Mouse (Mus musculus) forebrain, embryonic 15.5 days (tissue): ENCODE data around the gene Sema4c. TPM values are rescaled to one million over a fixed set of nuclear protein-coding genes. Genes with fewer than 3 reads are reported as not detected.

Experiments used
- ATAC-seq: fragments of 200-750 bp; cut with Nextera tagmentation; replicated peaks from 2 replicates; pipeline ENCODE4 v1.8.0; 2017; ENCODE audit warnings: mild to moderate bottlenecking, moderate TSS enrichment, moderate library complexity
- H3K27ac ChIP-seq: fragments of 300-500 bp; sonication (generic); replicated peaks from 2 replicates; pipeline ENCODE4 v1.5.1; 2015; ENCODE audit warnings: mild to moderate bottlenecking, inconsistent platforms
- H3K27me3 ChIP-seq: fragments of 300-500 bp; sonication (generic); 2 replicates; pipeline ENCODE4 v1.6.1; 2015; ENCODE audit warnings: inconsistent platforms
- H3K36me3 ChIP-seq: fragments of 300-500 bp; sonication (generic); 2 replicates; pipeline ENCODE4 v1.6.1; 2015; ENCODE audit warnings: mild to moderate bottlenecking, inconsistent platforms
- H3K4me1 ChIP-seq: fragments of 300-500 bp; sonication (generic); 2 replicates; pipeline ENCODE4 v1.6.1; 2015; ENCODE audit warnings: inconsistent platforms
- H3K4me2 ChIP-seq: fragments of 300-500 bp; sonication (generic); replicated peaks from 2 replicates; pipeline ENCODE4 v1.6.1; 2015; ENCODE audit warnings: mild to moderate bottlenecking, inconsistent platforms
- H3K4me3 ChIP-seq: fragments of 300-500 bp; sonication (generic); 2 replicates; pipeline ENCODE4 v1.5.1; 2015; ENCODE audit warnings: mild to moderate bottlenecking, inconsistent platforms
- H3K9ac ChIP-seq: fragments of 300-500 bp; sonication (generic); replicated peaks from 2 replicates; pipeline ENCODE4 v1.6.1; 2015; ENCODE audit warnings: mild to moderate bottlenecking, inconsistent platforms
- H3K9me3 ChIP-seq: fragments of 300-500 bp; sonication (generic); 2 replicates; pipeline ENCODE4 v1.6.1; 2016; ENCODE audit warnings: inconsistent platforms
- WGBS: fragments of 180-500 bp; shearing (Covaris S2); methylation state at CpG from one replicate; pipeline ENCODE4 v1.1.7; 2015; ENCODE audit warnings: mixed read lengths; 5-methylcytosine and 5-hydroxymethylcytosine counted together
- polyA plus RNA-seq: library from polyadenylated mRNA; unstranded; fragments of >200 nt; fragmentation: Nextera tagmentation; extraction: Ambion mirVana; gene quantifications from 2 replicates; pipeline ENCODE4 v1.2.1, GENCODE M21; 2015

The Sema4c gene
- polyA plus RNA-seq, 1 experiment from 2014 or later: 38.6 TPM

- no peak overlapping the region for H3K9ac ChIP-seq
- 80% methylated on average over 5 of the region's 5 CpGs for WGBS
- ATAC-seq: no peak
- no peaks in the 10 kb centered on the region for H3K27me3 ChIP-seq
- no peak overlapping the region for H3K4me2 ChIP-seq
- H3K36me3 ChIP-seq: no peaks in the 10 kb centered on the region
- H3K4me3 ChIP-seq: no peak overlapping the region
- no peak overlapping the region for H3K27ac ChIP-seq
- H3K9me3 ChIP-seq: no peaks in the 10 kb centered on the region
- 0 out of 2 replicates have a peak, but pooled peaks cover 6% of the 10 kb centered on the region for H3K4me1 ChIP-seq
Observed at GRCm38 (mm10) chr1:36574196-36574955, 16.2 kb upstream of the Sema4c start.

GRCm38 (mm10) chr1:36573524-36573923, 15.4 kb upstream of the Sema4c start:
- WGBS: 88% methylated on average over 8 of the region's 8 CpGs
- H3K4me1 ChIP-seq: 0 out of 2 replicates have a peak, but pooled peaks cover 6% of the 10 kb centered on the region
- no peak overlapping the region for H3K9ac ChIP-seq
- no peak overlapping the region for H3K4me3 ChIP-seq
- H3K27me3 ChIP-seq: no peaks in the 10 kb centered on the region
- H3K36me3 ChIP-seq: no peaks in the 10 kb centered on the region
- no peak for ATAC-seq
- H3K9me3 ChIP-seq: no peaks in the 10 kb centered on the region
- no peak overlapping the region for H3K4me2 ChIP-seq
- H3K27ac ChIP-seq: no peak overlapping the region

GRCm38 (mm10) chr1:36572709-36573108, 14.6 kb upstream of the Sema4c start:
- no peak overlapping the region for H3K4me3 ChIP-seq
- no peaks in the 10 kb centered on the region for H3K9me3 ChIP-seq
- H3K9ac ChIP-seq: no peak overlapping the region
- H3K36me3 ChIP-seq: no peaks in the 10 kb centered on the region
- H3K27me3 ChIP-seq: no peaks in the 10 kb centered on the region
- no peak overlapping the region for H3K27ac ChIP-seq
- H3K4me2 ChIP-seq: no peak overlapping the region
- 79% methylated on average over 1 of the region's 1 CpGs for WGBS
- ATAC-seq: no peak
- 0 out of 2 replicates have a peak, but pooled peaks cover 6% of the 10 kb centered on the region for H3K4me1 ChIP-seq

DNA sequence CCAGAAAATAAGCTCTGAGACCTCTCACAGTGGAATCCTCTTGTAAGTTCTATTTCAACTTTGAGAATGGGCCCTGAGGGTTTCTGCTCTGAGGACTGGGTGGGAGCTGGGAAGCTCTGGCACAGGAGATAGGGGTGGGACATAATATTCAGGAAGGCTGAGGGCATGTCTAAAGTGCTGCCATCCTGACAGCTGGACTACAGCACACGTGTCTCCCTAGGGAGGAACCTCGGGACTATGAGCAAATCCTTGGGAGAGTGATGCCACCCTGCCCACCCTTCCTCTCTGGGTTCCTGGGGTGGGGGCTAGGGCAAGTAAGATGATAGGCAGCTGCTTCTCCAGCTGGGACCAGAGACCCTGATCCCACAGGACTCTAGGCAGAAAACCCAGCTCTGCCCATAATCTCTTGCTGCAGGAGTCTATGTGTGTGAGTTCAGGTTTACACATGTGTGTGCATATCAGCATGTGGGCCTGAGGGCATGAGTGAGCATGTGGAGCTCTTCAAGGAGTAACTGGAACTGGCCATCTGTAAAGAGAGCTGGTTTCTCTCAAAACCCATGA, 14.1 kb upstream of the Sema4c start:
- Histone ChIP-seq H3K4me1 (0 out of 2 replicates have a peak, but pooled peaks cover 6% of the 10 kb centered on the region), H3K27me3 (no peaks in the 10 kb centered on the region), H3K9ac (no peak overlapping the region), H3K4me2 (no peak overlapping the region), H3K27ac (no peak overlapping the region), H3K36me3 (no peaks in the 10 kb centered on the region), H3K4me3 (no peak overlapping the region), H3K9me3 (no peaks in the 10 kb centered on the region)
- ATAC-seq: no peak
- WGBS: 62% methylated on average over 2 of the region's 2 CpGs

DNA sequence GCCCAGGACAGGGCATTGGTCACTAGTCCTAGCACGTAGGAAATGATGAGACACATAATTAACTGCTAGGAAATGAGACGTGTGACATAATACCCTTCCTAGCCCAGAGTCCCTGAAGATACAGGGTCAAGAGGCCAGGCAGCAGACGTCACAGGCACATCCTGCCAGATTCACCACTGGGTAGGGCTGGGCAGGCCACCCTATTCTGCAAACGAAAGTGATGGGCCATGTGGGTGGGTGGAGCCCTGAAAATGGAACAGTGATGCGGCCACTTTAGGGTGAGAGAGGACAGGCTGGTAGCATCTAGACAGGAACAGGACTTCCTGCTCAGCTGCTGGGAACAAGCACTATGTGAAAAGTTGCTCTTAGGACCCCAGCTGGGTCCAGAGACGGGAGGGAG, 13.5 kb upstream of the Sema4c start:
- no peak overlapping the region for H3K4me2 ChIP-seq
- H3K27me3 ChIP-seq: no peaks in the 10 kb centered on the region
- H3K9ac ChIP-seq: no peak overlapping the region
- H3K27ac ChIP-seq: no peak overlapping the region
- 0 out of 2 replicates have a peak, but pooled peaks cover 6% of the 10 kb centered on the region for H3K4me1 ChIP-seq
- 68% methylated on average over 6 of the region's 6 CpGs for WGBS
- no peaks in the 10 kb centered on the region for H3K36me3 ChIP-seq
- H3K4me3 ChIP-seq: no peak overlapping the region
- no peak for ATAC-seq
- H3K9me3 ChIP-seq: no peaks in the 10 kb centered on the region

DNA sequence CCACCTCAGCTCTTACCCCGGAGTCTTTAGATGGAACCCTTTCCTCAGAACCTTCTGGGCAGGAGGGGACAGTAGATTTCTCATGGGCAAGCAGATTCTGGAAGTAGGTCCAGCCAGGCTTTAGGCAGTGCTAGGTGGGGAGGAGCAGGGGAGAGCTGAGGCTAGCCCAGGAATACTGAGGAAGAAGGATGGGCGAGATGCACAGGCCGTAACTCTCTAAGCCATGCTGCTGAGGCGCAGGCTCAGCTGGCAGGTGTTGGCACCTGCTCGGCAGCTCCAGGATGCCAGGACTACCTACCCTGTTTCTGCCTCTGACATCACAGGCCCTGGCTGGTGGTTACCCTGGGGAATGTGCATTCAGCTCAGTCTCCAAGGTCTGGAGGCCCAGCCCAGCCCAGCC, 12.2 kb upstream of the Sema4c start:
- 84% methylated on average over 5 of the region's 5 CpGs for WGBS
- Histone ChIP-seq H3K36me3 (no peaks in the 10 kb centered on the region), H3K4me3 (no peak overlapping the region), H3K9me3 (no peaks in the 10 kb centered on the region), H3K4me2 (no peak overlapping the region), H3K27ac (no peak overlapping the region), H3K27me3 (no peaks in the 10 kb centered on the region), H3K9ac (no peak overlapping the region), H3K4me1 (0 out of 2 replicates have a peak, but pooled peaks cover 6% of the 10 kb centered on the region)
- no peak for ATAC-seq

- Histone ChIP-seq H3K4me3 (no peak overlapping the region), H3K9ac (no peak overlapping the region), H3K27ac (no peak overlapping the region), H3K4me2 (no peak overlapping the region), H3K4me1 (0 out of 2 replicates have a peak, but pooled peaks cover 5% of the 10 kb centered on the region), H3K9me3 (no peaks in the 10 kb centered on the region), H3K27me3 (no peaks in the 10 kb centered on the region), H3K36me3 (no peaks in the 10 kb centered on the region)
- WGBS: 47% methylated on average over 7 of the region's 7 CpGs
- no peak for ATAC-seq
Observed at GRCm38 (mm10) chr1:36569694-36570276, 11.6 kb upstream of the Sema4c start.

DNA sequence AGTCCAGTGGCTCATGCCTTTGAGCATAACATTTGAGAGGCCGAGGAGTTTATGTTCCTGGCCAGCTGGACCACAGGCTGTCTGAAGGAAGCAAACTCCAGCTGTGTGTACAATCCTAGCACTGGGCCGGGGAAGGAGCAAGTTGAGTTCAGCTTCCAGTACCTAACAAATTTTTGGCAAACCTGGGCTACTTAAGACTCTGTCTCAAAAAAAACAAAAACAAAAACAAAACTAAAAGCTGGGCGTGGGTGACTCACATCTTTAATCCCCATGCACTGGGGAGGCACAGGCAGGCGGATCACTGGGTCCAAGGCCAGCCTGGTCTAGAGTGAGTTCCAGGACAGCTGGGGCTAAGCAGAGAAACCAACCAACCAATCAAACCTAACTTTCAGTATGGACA, 10.6 kb upstream of the Sema4c start:
- Histone ChIP-seq H3K27ac (no peak overlapping the region), H3K4me1 (no peaks in the 10 kb centered on the region), H3K27me3 (no peaks in the 10 kb centered on the region), H3K36me3 (no peaks in the 10 kb centered on the region), H3K9ac (no peak overlapping the region), H3K4me3 (no peak overlapping the region), H3K9me3 (no peaks in the 10 kb centered on the region), H3K4me2 (no peak overlapping the region)
- 77% methylated on average over 4 of the region's 4 CpGs for WGBS
- no peak for ATAC-seq

DNA sequence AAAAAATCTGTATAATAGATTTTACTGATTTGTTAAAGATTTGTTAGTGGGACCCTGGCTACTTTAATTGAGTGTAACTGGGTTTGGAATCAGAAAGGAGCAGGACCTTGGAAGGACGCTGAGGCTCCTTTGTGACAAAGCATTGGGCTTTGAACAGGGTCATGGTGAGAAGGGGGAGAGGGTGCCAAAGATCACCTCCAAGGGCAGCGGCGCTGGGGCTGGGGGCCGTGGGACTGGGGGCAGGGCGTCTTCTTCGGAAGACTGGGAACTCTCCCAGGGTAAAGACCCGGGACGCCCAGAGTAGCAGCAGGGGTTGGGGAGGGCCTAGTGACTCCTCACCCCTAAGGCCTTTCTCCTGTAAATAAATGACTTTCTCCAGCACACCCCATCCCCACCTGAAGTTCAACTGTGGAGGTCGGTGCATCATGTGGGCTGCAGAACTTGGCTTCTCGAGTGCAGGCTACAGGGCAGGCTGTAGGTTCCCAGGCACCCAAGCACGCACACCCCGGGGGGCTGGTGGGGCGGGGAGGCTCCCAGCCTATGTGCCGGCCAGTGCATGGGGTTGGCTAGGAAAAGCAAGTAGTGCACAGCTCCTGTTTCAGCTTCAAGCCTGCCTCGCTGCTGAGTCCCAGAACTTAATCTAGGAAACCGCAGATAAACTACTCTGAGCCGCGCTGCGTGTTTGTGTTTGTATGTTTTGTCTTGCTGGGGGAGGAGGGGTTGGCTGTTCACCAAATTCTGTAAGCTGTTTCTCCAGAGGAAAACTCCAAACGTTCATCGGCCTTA, 9.9 kb upstream of the Sema4c start:
- H3K36me3 ChIP-seq: no peaks in the 10 kb centered on the region
- no peak overlapping the region for H3K9ac ChIP-seq
- H3K4me3 ChIP-seq: no peak overlapping the region
- H3K27ac ChIP-seq: no peak overlapping the region
- H3K4me1 ChIP-seq: no peaks in the 10 kb centered on the region
- no peaks in the 10 kb centered on the region for H3K9me3 ChIP-seq
- no peaks in the 10 kb centered on the region for H3K27me3 ChIP-seq
- H3K4me2 ChIP-seq: no peak overlapping the region
- WGBS: 45% methylated on average over 21 of the region's 21 CpGs
- ATAC-seq: no peak

- H3K4me2 ChIP-seq: no peak overlapping the region
- no peak overlapping the region for H3K4me3 ChIP-seq
- no peaks in the 10 kb centered on the region for H3K4me1 ChIP-seq
- no peak overlapping the region for H3K9ac ChIP-seq
- H3K9me3 ChIP-seq: no peaks in the 10 kb centered on the region
- 0 out of 2 replicates have a peak, but pooled peaks cover 3% of the 10 kb centered on the region for H3K27me3 ChIP-seq
- no peak overlapping the region for H3K27ac ChIP-seq
- no peak for ATAC-seq
- 8% methylated on average over 2 of the region's 2 CpGs for WGBS
- no peaks in the 10 kb centered on the region for H3K36me3 ChIP-seq
Observed at GRCm38 (mm10) chr1:36566425-36566824, 8.3 kb upstream of the Sema4c start.

DNA sequence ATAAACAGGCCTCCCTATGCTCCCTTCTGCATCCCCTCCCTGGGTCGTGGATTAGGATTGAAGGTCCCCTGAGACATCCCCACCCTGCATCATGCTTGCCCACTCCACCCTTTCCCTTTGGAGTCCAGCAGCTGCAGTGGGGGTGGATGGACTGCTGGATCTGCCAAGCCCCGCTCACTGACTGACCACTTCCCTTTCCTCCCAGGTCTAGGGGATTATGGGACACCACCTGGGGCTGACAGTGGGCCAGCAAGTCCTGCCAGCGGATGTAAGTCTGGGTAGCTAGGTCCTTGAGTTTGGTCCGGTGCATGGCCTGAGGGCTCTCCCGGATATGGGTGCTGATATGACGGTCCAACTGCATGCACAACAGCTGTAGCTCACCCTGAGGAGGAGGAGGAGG, 6.0 kb upstream of the Sema4c start:
- no peak for ATAC-seq
- Histone ChIP-seq H3K27ac (no peak overlapping the region), H3K9me3 (no peaks in the 10 kb centered on the region), H3K27me3 (0 out of 2 replicates have a peak, but pooled peaks cover 3% of the 10 kb centered on the region), H3K36me3 (no peaks in the 10 kb centered on the region), H3K4me1 (no peaks in the 10 kb centered on the region; the same call in 1 of the 2 replicates), H3K4me2 (no peak overlapping the region), H3K4me3 (no peak overlapping the region), H3K9ac (no peak overlapping the region)
- 79% methylated on average over 6 of the region's 6 CpGs for WGBS

DNA sequence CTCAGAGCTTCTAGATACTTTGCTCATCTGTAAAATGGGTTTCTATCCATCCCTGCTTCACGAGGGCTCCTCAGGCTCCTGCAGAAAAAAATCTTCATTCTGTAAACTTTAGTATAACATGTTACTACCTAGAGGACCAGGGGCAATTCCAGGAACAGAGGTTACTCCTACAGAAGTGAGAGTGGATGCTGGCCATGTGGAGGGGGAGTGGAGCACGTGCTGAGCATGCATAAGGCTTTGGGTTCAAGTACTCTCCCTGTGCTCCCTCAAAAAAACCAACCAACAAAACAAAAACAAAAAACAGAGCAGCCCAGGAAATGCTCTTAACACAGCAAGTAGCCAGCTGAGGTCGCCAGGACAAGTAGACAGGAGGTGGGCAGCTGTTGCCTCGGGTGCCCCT, 5.5 kb upstream of the Sema4c start:
- peaks cover 5% of the 10 kb centered on the region for H3K4me1 ChIP-seq
- H3K27ac ChIP-seq: no peak overlapping the region
- 0 out of 2 replicates have a peak, but pooled peaks cover 3% of the 10 kb centered on the region for H3K27me3 ChIP-seq
- no peak for ATAC-seq
- no peak overlapping the region for H3K4me2 ChIP-seq
- no peaks in the 10 kb centered on the region for H3K36me3 ChIP-seq
- no peaks in the 10 kb centered on the region for H3K9me3 ChIP-seq
- H3K4me3 ChIP-seq: no peak overlapping the region
- 74% methylated on average over 4 of the region's 4 CpGs for WGBS
- no peak overlapping the region for H3K9ac ChIP-seq
